Mouse (Mus musculus) liver, postnatal 0 days (tissue): ENCODE results near the gene Efna5.

Experiments used
- CTCF ChIP-seq: sonication (generic); IDR thresholded peaks from 2 replicates; pipeline ENCODE4 v1.5.1; 2016; ENCODE audit warnings: antibody characterized with exemption, low read depth
- EP300 ChIP-seq: IDR thresholded peaks from 2 replicates; pipeline ENCODE4 v1.6.1; 2016; ENCODE audit warnings: antibody characterized with exemption, low read depth, mild to moderate bottlenecking

GRCm38 (mm10) chr17:62883476-62884128 lies 2.5 kb upstream of the Efna5 start:
- TF ChIP-seq EP300 (no peak), CTCF (no peak)
